Mouse (Mus musculus) induced T-regulatory cell, adult 2 months (primary cell): ENCODE measurements around the gene Tmco4.
"Not testable (repeated sequence)": the region's sequence is repeated elsewhere in the genome, so short reads cannot be mapped to it uniquely, and the experiment has no call there.

Experiments
- DNase-seq: peaks from one replicate; pipeline ENCODE4 v3.0.0-alpha.2; 2012; ENCODE audit warnings: low read depth

The Tmco4 gene

GRCm38 (mm10) chr4:138973719-138974115 lies 1.0 kb downstream of the Tmco4 start:
- DNase-seq: no peak

- not testable (repeated sequence) for DNase-seq
These were observed 1.9 kb downstream of the Tmco4 start for GRCm38 (mm10) chr4:138974540-138974939.

- DNase-seq: peak; percentile 41
These were observed 2.5 kb downstream of the Tmco4 start for GRCm38 (mm10) chr4:138975194-138975593.

GRCm38 (mm10) chr4:138976046-138976445 lies 3.4 kb downstream of the Tmco4 start:
- no peak for DNase-seq

GRCm38 (mm10) chr4:138980021-138980420 lies 7.3 kb downstream of the Tmco4 start:
- DNase-seq: no peak

- DNase-seq: no peak
These were observed 8.2 kb downstream of the Tmco4 start for GRCm38 (mm10) chr4:138980771-138981420.

GRCm38 (mm10) chr4:138983422-138983821 lies 10.7 kb downstream of the Tmco4 start:
- DNase-seq: no peak

GRCm38 (mm10) chr4:138984744-138985143 lies 12.1 kb downstream of the Tmco4 start:
- peak; percentile 22 for DNase-seq

- no peak for DNase-seq
These were observed 13.6 kb downstream of the Tmco4 start for GRCm38 (mm10) chr4:138986280-138986679.

- no peak for DNase-seq
These were observed 21.7 kb downstream of the Tmco4 start for GRCm38 (mm10) chr4:138994389-138994788.

GRCm38 (mm10) chr4:138996410-138996809 lies 23.7 kb downstream of the Tmco4 start:
- peak; percentile 71 for DNase-seq

GRCm38 (mm10) chr4:138997121-138997520 lies 24.4 kb downstream of the Tmco4 start:
- peak; percentile 62 for DNase-seq

- no peak for DNase-seq
These were observed 25.9 kb downstream of the Tmco4 start for GRCm38 (mm10) chr4:138998611-138999010.

- DNase-seq: no peak
These were observed 28.3 kb downstream of the Tmco4 start for GRCm38 (mm10) chr4:139001026-139001425.

- no peak for DNase-seq
These were observed 28.7 kb downstream of the Tmco4 start for GRCm38 (mm10) chr4:139001433-139001832.

GRCm38 (mm10) chr4:139004067-139004466 lies 31.4 kb downstream of the Tmco4 start:
- no peak for DNase-seq

- DNase-seq: no peak
These were observed 32.5 kb downstream of the Tmco4 start for GRCm38 (mm10) chr4:139005214-139005613.

- DNase-seq: no peak
These were observed 34.7 kb downstream of the Tmco4 start for GRCm38 (mm10) chr4:139007353-139007752.

GRCm38 (mm10) chr4:139007981-139008536 lies 35.4 kb downstream of the Tmco4 start:
- no peak for DNase-seq

- no peak for DNase-seq
These were observed 38.6 kb downstream of the Tmco4 start for GRCm38 (mm10) chr4:139011201-139011702.

GRCm38 (mm10) chr4:139013281-139013680 lies 40.6 kb downstream of the Tmco4 start:
- DNase-seq: no peak

- peak; percentile 39 for DNase-seq
These were observed 42.1 kb downstream of the Tmco4 start for GRCm38 (mm10) chr4:139014793-139015192.

GRCm38 (mm10) chr4:139018388-139018787 lies 45.7 kb downstream of the Tmco4 start:
- no peak for DNase-seq

GRCm38 (mm10) chr4:139018976-139019375 lies 46.3 kb downstream of the Tmco4 start:
- DNase-seq: no peak
